Mouse (Mus musculus) lung, postnatal 0 days (tissue): Measurements from ENCODE around the gene Serinc3. TPM values are rescaled to one million over a fixed set of nuclear protein-coding genes. Genes with fewer than 3 reads are reported as not detected.
A peak's percentile ranks its signal among the peaks of the same experiment; 100 is the strongest.

Source experiments
- ATAC-seq: fragments of 200-750 bp; cut with Nextera tagmentation; 2 replicates; pipeline ENCODE4 v1.8.0; 2017; ENCODE audit warnings: moderate library complexity
- DNase-seq: peaks from one replicate; pipeline ENCODE4 v3.0.0-alpha.2; 2016; ENCODE audit warnings: low spot score
- H3K27ac ChIP-seq: fragments of 300-500 bp; sonication (generic); 2 replicates; pipeline ENCODE4 v1.5.1; 2014; ENCODE audit warnings: antibody characterized with exemption, mild to moderate bottlenecking, low read length, mixed read lengths
- H3K27me3 ChIP-seq: fragments of 300-500 bp; sonication (generic); replicated peaks from 2 replicates; pipeline ENCODE4 v1.6.1; 2014; ENCODE audit warnings: low read length, mixed read lengths; ENCODE audit not compliant: insufficient read depth
- H3K36me3 ChIP-seq: fragments of 300-500 bp; sonication (generic); 2 replicates; pipeline ENCODE4 v1.6.1; 2014; ENCODE audit warnings: low read length, mixed read lengths; ENCODE audit not compliant: insufficient read depth
- H3K4me1 ChIP-seq: fragments of 300-500 bp; sonication (generic); 2 replicates; pipeline ENCODE4 v1.6.1; 2014; ENCODE audit warnings: antibody characterized with exemption, low read depth, low read length, mixed read lengths; ENCODE audit not compliant: insufficient read depth
- H3K4me2 ChIP-seq: fragments of 300-500 bp; sonication (generic); replicated peaks from 2 replicates; pipeline ENCODE4 v1.6.1; 2014; ENCODE audit warnings: low read depth, mild to moderate bottlenecking, low read length, moderate library complexity, mixed read lengths
- H3K4me3 ChIP-seq: fragments of 300-500 bp; sonication (generic); 2 replicates; pipeline ENCODE4 v1.5.1; 2014; ENCODE audit warnings: low read depth, low read length
- H3K9ac ChIP-seq: fragments of 300-500 bp; sonication (generic); replicated peaks from 2 replicates; pipeline ENCODE4 v1.6.1; 2014; ENCODE audit warnings: low read depth, mild to moderate bottlenecking
- H3K9me3 ChIP-seq: fragments of 300-500 bp; sonication (generic); 2 replicates; pipeline ENCODE4 v1.6.1; 2016; ENCODE audit warnings: low read length, mixed read lengths
- CTCF ChIP-seq: IDR thresholded peaks from 2 replicates; pipeline ENCODE4 v1.5.1; 2016; ENCODE audit warnings: antibody characterized with exemption, mild to moderate bottlenecking
- EP300 ChIP-seq: IDR thresholded peaks from 2 replicates; pipeline ENCODE4 v1.6.1; 2016; ENCODE audit warnings: antibody characterized with exemption, mild to moderate bottlenecking, control low read depth
- WGBS: fragments of 180-500 bp; shearing (Covaris S2); extraction: QIAGEN DNeasy Blood & Tissue Kit; methylation state at CpG from one replicate; pipeline ENCODE4 v1.1.7; 2014; 5-methylcytosine and 5-hydroxymethylcytosine counted together
- polyA plus RNA-seq: library from polyadenylated mRNA; unstranded; fragments of >200 nt; fragmentation: Nextera tagmentation; extraction: Ambion mirVana; gene quantifications from 2 replicates; pipeline ENCODE4 v1.2.1, GENCODE M21; 2015

Gene Serinc3
- polyA plus RNA-seq, 1 experiment from 2014 or later = 106 TPM

DNA sequence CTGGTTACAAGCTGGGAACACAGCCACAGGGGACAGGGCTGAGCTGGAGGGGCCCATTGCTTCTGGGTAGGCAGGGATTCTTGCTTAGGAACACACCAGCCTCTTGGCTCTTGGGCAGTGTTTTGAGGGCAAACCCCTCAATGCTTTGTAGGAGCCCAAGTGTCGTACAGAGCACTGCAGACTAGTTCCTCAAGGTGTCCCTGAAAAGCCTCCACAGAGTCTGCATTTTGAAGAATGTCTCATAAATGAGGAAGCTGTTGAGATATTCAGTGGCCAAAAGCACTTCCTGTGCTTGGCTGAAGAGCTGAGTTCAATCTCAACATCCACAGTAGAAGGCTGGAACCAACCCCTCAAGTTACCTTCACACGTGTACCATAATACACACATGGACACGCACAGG lies 31.8 kb upstream of the Serinc3 start:
- Histone ChIP-seq H3K9me3 (no peaks in the 10 kb centered on the region), H3K36me3 (no peaks in the 10 kb centered on the region), H3K4me3 (no peak overlapping the region), H3K9ac (no peak overlapping the region), H3K27ac (peak overlapping the region; percentile 58; the same call in 1 of the 2 replicates), H3K27me3 (no peaks in the 10 kb centered on the region), H3K4me1 (peaks cover 11% of the 10 kb centered on the region), H3K4me2 (no peak overlapping the region)
- DNase-seq = no peak
- 70% methylated on average over 3 of the region's 3 CpGs for whole genome bisulfite sequencing
- ATAC-seq = no peak
- no peak for TF ChIP-seq EP300
- TF ChIP-seq CTCF = no peak

DNA sequence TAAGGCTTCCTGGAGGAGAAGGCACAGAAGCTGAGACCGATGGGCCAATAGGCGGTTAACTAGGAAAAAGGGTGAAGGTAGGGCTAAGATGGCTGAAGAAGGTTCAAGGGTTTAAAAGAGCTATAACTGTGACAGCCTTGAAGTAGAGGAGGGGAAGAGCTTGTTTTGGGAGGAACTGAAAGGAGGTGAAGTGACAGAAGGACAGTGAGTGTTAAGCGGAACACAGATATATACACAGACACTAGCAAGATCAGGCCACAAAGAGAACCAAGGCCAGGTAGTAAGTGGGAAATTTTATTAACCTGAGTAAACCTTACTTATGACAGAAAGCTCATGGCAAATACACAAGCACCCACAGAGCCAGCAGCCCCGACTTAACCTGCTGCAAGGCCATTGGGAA lies 31.4 kb upstream of the Serinc3 start:
- no peak overlapping the region for H3K4me2 ChIP-seq
- no peaks in the 10 kb centered on the region for H3K27me3 ChIP-seq
- H3K4me1 ChIP-seq = peaks cover 11% of the 10 kb centered on the region
- no peak for TF ChIP-seq EP300
- TF ChIP-seq CTCF = no peak
- no peak for DNase-seq
- WGBS = 89% methylated on average over 4 of the region's 4 CpGs
- no peaks in the 10 kb centered on the region for H3K9me3 ChIP-seq
- H3K36me3 ChIP-seq = no peaks in the 10 kb centered on the region
- H3K4me3 ChIP-seq = no peak overlapping the region
- H3K27ac ChIP-seq = peak overlapping the region; percentile 58; the same call in 1 of the 2 replicates
- no peak overlapping the region for H3K9ac ChIP-seq
- ATAC-seq = no peak

DNA sequence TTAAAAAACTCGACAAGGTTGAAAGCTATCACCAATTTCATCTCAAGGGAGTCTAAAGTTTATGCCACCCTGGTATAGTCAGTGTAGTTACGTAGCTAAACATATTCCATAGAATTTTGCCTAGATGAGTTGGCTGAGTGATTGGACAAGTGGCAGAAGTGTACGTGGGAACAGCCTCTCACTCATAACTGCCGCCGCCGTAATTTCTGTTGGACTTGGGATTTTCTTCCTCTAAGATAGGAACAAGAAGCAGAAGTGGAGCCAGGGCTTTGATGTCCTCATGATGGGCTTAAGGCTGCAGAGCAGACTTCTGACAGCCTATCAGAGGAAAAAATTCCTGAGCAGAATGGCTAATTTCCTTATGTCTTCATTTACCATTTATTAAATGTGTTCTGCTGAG lies 30.7 kb upstream of the Serinc3 start:
- no peak for DNase-seq
- Histone ChIP-seq H3K4me1 (peaks cover 11% of the 10 kb centered on the region), H3K27ac (peak overlapping the region; percentile 16; the same call in 1 of the 2 replicates), H3K4me3 (no peak overlapping the region), H3K9me3 (no peaks in the 10 kb centered on the region), H3K36me3 (no peaks in the 10 kb centered on the region), H3K9ac (no peak overlapping the region), H3K4me2 (no peak overlapping the region), H3K27me3 (no peaks in the 10 kb centered on the region)
- 52% methylated on average over 6 of the region's 6 CpGs for WGBS
- no peak for ATAC-seq
- no peak for TF ChIP-seq EP300
- TF ChIP-seq CTCF = no peak

DNA sequence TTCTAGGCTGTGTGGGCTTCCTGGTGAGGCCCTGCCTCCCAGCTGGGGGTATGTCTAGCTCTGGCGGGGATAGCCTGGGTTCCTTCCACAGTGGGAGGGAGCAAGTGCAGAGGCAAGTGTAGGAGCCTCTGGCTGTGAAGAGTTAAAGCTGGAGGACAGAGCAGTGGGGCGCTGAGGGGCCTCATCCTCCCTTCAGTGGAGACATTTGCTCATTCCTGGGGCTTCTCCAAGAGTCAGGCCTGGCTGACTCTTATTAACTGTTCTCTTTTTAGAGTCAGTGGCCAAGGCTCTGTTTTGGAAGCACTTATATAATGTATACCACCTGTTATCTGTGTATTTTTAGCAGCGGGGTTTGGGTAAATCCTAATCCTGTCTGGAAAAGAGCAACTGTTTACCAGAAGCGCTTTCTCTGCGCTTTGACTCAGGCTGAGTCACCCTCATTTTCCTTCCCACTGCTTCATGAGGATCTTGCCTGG lies 30.3 kb upstream of the Serinc3 start:
- DNase-seq (peak; percentile 78), ATAC-seq (peak; percentile 69)
- Histone ChIP-seq H3K9ac (no peak overlapping the region), H3K4me2 (no peak overlapping the region), H3K9me3 (no peaks in the 10 kb centered on the region), H3K27me3 (no peaks in the 10 kb centered on the region), H3K36me3 (no peaks in the 10 kb centered on the region), H3K4me3 (no peak overlapping the region), H3K27ac (peak overlapping the region; percentile 48), H3K4me1 (peaks cover 11% of the 10 kb centered on the region)
- 35% methylated on average over 5 of the region's 5 CpGs for WGBS
- TF ChIP-seq CTCF = no peak
- TF ChIP-seq EP300 = 0 out of 2 replicates have a peak, but pooled peaks have one; percentile 19

DNA sequence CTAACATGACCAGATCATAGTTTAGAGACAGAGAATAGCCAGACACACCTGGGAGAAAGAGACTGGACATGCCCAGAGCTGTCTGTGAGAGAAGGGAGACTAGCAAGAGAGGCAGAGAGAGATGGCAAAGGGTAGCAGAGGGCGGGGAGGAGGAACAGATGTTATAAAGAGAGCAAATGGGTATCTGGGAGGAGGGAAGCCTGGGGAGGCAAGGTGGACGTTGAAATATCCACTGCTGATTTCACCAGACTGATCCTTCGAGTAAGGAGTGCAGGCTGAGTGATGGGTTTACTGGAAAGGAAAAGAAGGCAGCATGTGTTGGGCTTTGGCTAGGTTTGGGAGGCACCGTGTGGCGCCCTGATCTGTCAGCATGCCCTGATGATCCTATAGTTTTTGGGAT lies 29.5 kb upstream of the Serinc3 start:
- DNase-seq (no peak), ATAC-seq (no peak)
- no peak for TF ChIP-seq EP300
- no peak for TF ChIP-seq CTCF
- Histone ChIP-seq H3K4me1 (peaks cover 11% of the 10 kb centered on the region), H3K36me3 (no peaks in the 10 kb centered on the region), H3K9ac (no peak overlapping the region), H3K4me3 (no peak overlapping the region), H3K27ac (peak overlapping the region; percentile 48), H3K4me2 (no peak overlapping the region), H3K27me3 (no peaks in the 10 kb centered on the region), H3K9me3 (no peaks in the 10 kb centered on the region)
- 78% methylated on average over 5 of the region's 5 CpGs for WGBS

DNA sequence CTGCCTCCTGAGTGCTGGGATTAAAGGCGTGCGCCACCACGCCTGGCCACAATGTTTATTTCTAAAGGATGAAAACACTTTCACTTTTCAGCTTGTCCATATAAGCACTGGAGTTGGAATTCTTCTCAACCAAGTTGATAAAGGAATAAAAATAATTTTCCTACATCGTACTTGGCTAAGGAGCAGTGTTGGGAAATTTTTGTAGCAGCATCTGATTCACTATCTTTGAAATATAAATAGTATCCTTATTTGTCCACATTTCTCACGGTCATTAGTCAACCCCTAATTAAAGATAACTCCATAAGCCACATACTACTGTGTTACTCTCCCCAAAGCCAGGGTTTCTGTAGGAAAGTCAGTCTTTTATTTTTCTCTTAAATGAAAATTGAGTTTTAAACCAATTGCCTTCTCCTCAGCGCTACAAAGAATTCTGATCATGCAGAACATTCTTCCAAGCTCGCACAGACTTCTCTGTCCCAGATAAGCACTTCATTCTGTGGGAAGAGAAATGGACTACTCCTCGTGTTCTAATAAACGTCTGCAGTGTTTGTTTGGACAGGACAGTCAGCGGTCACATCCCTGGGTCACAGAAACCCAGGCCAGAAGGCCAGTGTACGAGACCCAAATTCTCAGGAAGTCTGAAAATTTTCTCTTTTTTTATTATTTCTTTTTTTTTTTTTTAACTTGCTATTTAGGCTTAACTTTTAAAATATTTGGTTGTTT lies 26.1 kb upstream of the Serinc3 start:
- peak; percentile 74 for DNase-seq
- no peak overlapping the region for H3K9ac ChIP-seq
- 56% methylated on average over 11 of the region's 11 CpGs for WGBS

More for the DNA sequence above, 26.1 kb upstream of the Serinc3 start:
- no peak overlapping the region for H3K4me2 ChIP-seq
- TF ChIP-seq CTCF (no peak), EP300 (no peak)
- peaks cover 7% of the 10 kb centered on the region for H3K4me1 ChIP-seq
- ATAC-seq = peak; percentile 34
- H3K27ac ChIP-seq = peak overlapping the region; percentile 48; the same call in 1 of the 2 replicates
- H3K36me3 ChIP-seq = no peaks in the 10 kb centered on the region
- no peaks in the 10 kb centered on the region for H3K27me3 ChIP-seq
- no peak overlapping the region for H3K4me3 ChIP-seq
- H3K9me3 ChIP-seq = no peaks in the 10 kb centered on the region
